Mouse (Mus musculus) MEL (cell line): Measurements from ENCODE around the gene D5Ertd579e. TPM values are rescaled to one million over a fixed set of nuclear protein-coding genes. Genes with fewer than 3 reads are reported as not detected.

Experiments
- DNase-seq: peaks from one replicate; pipeline ENCODE4 v3.0.0; 2011; ENCODE audit warnings: low read depth, low spot score
- H3K27ac ChIP-seq: 2 replicates; pipeline ENCODE4 v1.5.1; 2012; ENCODE audit warnings: low read depth, mild to moderate bottlenecking, control low read depth, low read length, moderate library complexity; ENCODE audit not compliant: control insufficient read depth
- H3K27me3 ChIP-seq, 2 experiments: fragments of 150-350 bp in 1 of 2; sonication (generic) in 1 of 2; 2 replicates each; pipeline ENCODE4 v1.6.1; 2012; ENCODE audit warnings: low read length in 2 of 2, mild to moderate bottlenecking in 2 of 2, improper control_type of control experiment in 1 of 2, moderate library complexity in 1 of 2; ENCODE audit not compliant: insufficient read depth in 2 of 2, control insufficient read depth in 1 of 2
- H3K36me3 ChIP-seq, 2 experiments: 2 replicates each; pipeline ENCODE4 v1.6.1; 2012 to 2014; ENCODE audit warnings: low read length in 2 of 2, improper control_type of control experiment in 1 of 2, inconsistent platforms in 1 of 2, mild to moderate bottlenecking in 1 of 2; ENCODE audit not compliant: insufficient read depth in 2 of 2, control insufficient read depth in 1 of 2
- H3K4me1 ChIP-seq, 2 experiments: fragments of 150-350 bp in 1 of 2; sonication (generic) in 1 of 2; 2 replicates each; pipeline ENCODE4 v1.6.1; 2012; ENCODE audit warnings: low read length in 2 of 2, improper control_type of control experiment in 1 of 2, mild to moderate bottlenecking in 1 of 2; ENCODE audit not compliant: insufficient read depth in 2 of 2, control insufficient read depth in 1 of 2
- H3K4me3 ChIP-seq, 2 experiments: fragments of 150-350 bp in 1 of 2; sonication (generic) in 1 of 2; 2 replicates each; pipeline ENCODE4 v1.5.1; 2012; ENCODE audit warnings: low read depth in 2 of 2, low read length in 2 of 2, mild to moderate bottlenecking in 2 of 2, moderate library complexity in 2 of 2, control low read depth in 1 of 2, improper control_type of control experiment in 1 of 2; ENCODE audit not compliant: control insufficient read depth in 1 of 2, insufficient read depth in 1 of 2
- H3K79me2 ChIP-seq: 2 replicates; pipeline ENCODE4 v1.6.1; 2012; ENCODE audit warnings: mild to moderate bottlenecking, low read length, moderate library complexity; ENCODE audit not compliant: control insufficient read depth, poor library complexity, insufficient read depth
- H3K9ac ChIP-seq: 2 replicates; pipeline ENCODE4 v1.6.1; 2012; ENCODE audit warnings: low read depth, mild to moderate bottlenecking, control low read depth, low read length, moderate library complexity; ENCODE audit not compliant: control insufficient read depth, poor library complexity, severe bottlenecking
- H3K9me3 ChIP-seq: fragments of 150-350 bp; sonication (generic); replicated peaks from 2 replicates; pipeline ENCODE4 v1.6.1; 2012; ENCODE audit warnings: mild to moderate bottlenecking, low read length, improper control_type of control experiment, moderate library complexity; ENCODE audit not compliant: insufficient read depth
- CHD1 ChIP-seq: IDR thresholded peaks from 2 replicates; pipeline ENCODE4 v1.6.1; 2012; ENCODE audit warnings: low read depth, mild to moderate bottlenecking, inconsistent platforms, low read length, improper control_type of control experiment
- CTCF ChIP-seq, 3 experiments: IDR thresholded peaks in 2 of 3; conservative IDR thresholded peaks in 1 of 3; 2 replicates each; pipeline ENCODE4 v1.5.1; 2011 to 2012; ENCODE audit warnings: low read length in 3 of 3, low read depth in 2 of 3, mild to moderate bottlenecking in 2 of 3, improper control_type of control experiment in 1 of 3, inconsistent platforms in 1 of 3, mixed read lengths in 1 of 3, moderate library complexity in 1 of 3; ENCODE audit not compliant: control insufficient read depth in 1 of 3, insufficient read depth in 1 of 3, poor library complexity in 1 of 3, severe bottlenecking in 1 of 3
- EP300 ChIP-seq, 2 experiments: IDR thresholded peaks; 2 replicates each; pipeline ENCODE4 v1.6.1; 2011; ENCODE audit warnings: improper control_type of control experiment in 2 of 2, low read length in 2 of 2, low read depth in 1 of 2, mild to moderate bottlenecking in 1 of 2
- ETS1 ChIP-seq: IDR thresholded peaks from 2 replicates; pipeline ENCODE4 v1.6.1; 2012; ENCODE audit warnings: low read depth, mild to moderate bottlenecking, inconsistent platforms, low read length, improper control_type of control experiment, moderate library complexity
- GABPA ChIP-seq: IDR thresholded peaks from 2 replicates; pipeline ENCODE4 v1.6.1; 2012; ENCODE audit warnings: low read depth, mild to moderate bottlenecking, inconsistent platforms, low read length, improper control_type of control experiment, moderate library complexity
- HCFC1 ChIP-seq: IDR thresholded peaks from 2 replicates; pipeline ENCODE4 v1.6.1; 2012; ENCODE audit warnings: low read depth, mild to moderate bottlenecking, inconsistent platforms, low read length, improper control_type of control experiment, moderate library complexity
- JUND ChIP-seq: IDR thresholded peaks from 2 replicates; pipeline ENCODE4 v1.6.1; 2011; ENCODE audit warnings: low read depth, mild to moderate bottlenecking, improper control_type of control experiment, low read length
- KAT2A ChIP-seq: conservative IDR thresholded peaks from 2 replicates; pipeline ENCODE4 v1.6.1; 2012; ENCODE audit warnings: low read depth, low read length, improper control_type of control experiment, inconsistent platforms
- MAX ChIP-seq: IDR thresholded peaks from 2 replicates; pipeline ENCODE4 v1.6.1; 2011; ENCODE audit warnings: low read length, improper control_type of control experiment
- MAZ ChIP-seq: IDR thresholded peaks from 2 replicates; pipeline ENCODE4 v1.6.1; 2012; ENCODE audit warnings: low read depth, mild to moderate bottlenecking, inconsistent platforms, low read length, improper control_type of control experiment
- MEF2A ChIP-seq: IDR thresholded peaks from 2 replicates; pipeline ENCODE4 v1.6.1; 2014; ENCODE audit warnings: low read depth, mild to moderate bottlenecking, inconsistent platforms, low read length, improper control_type of control experiment; ENCODE audit not compliant: poor library complexity, insufficient replicate concordance, severe bottlenecking; ENCODE audit errors: extremely low read depth
- MYB ChIP-seq: IDR thresholded peaks from 2 replicates; pipeline ENCODE4 v1.6.1; 2011; ENCODE audit warnings: mild to moderate bottlenecking, low read depth, low read length, improper control_type of control experiment
- MYC ChIP-seq: IDR thresholded peaks from 2 replicates; pipeline ENCODE4 v1.6.1; 2011; ENCODE audit warnings: low read depth, mild to moderate bottlenecking, low read length, improper control_type of control experiment, moderate library complexity
- POLR2AphosphoS2 ChIP-seq: IDR thresholded peaks from 2 replicates; pipeline ENCODE4 v1.6.1; 2011; ENCODE audit warnings: low read length, improper control_type of control experiment
- POLR2AphosphoS5 ChIP-seq: IDR thresholded peaks from 2 replicates; pipeline ENCODE4 v1.6.1; 2012; ENCODE audit warnings: low read depth, borderline replicate concordance, mild to moderate bottlenecking, inconsistent platforms, low read length, moderate library complexity, mixed read lengths
- RCOR1 ChIP-seq: IDR thresholded peaks from 2 replicates; pipeline ENCODE4 v1.6.1; 2012; ENCODE audit warnings: low read depth, mild to moderate bottlenecking, inconsistent platforms, low read length, improper control_type of control experiment
- TAL1 ChIP-seq: IDR thresholded peaks from 2 replicates; pipeline ENCODE4 v1.6.1; 2012; ENCODE audit warnings: mild to moderate bottlenecking, inconsistent platforms, low read length, moderate library complexity, mixed read lengths
- TCF12 ChIP-seq: IDR thresholded peaks from 2 replicates; pipeline ENCODE4 v1.6.1; 2014; ENCODE audit warnings: low read depth, mild to moderate bottlenecking, inconsistent platforms, low read length, improper control_type of control experiment, moderate library complexity
- ZC3H11A ChIP-seq: IDR thresholded peaks from 2 replicates; pipeline ENCODE4 v1.6.1; 2012; ENCODE audit warnings: low read depth, mild to moderate bottlenecking, inconsistent platforms, low read length, improper control_type of control experiment
- ZNF384 ChIP-seq: IDR thresholded peaks from 2 replicates; pipeline ENCODE4 v1.6.1; 2012; ENCODE audit warnings: low read depth, mild to moderate bottlenecking, inconsistent platforms, low read length, improper control_type of control experiment
- polyA plus RNA-seq, 2 experiments: library from polyadenylated mRNA; stranded (reverse) in 1 of 2; unstranded in 1 of 2; fragments of >175 nt in 1 of 2; fragments of >200 nt in 1 of 2; gene quantifications; 2 replicates each; pipeline versions ENCODE4 v1.2.1 to v1.2.4; 2012; ENCODE audit warnings: low replicate concordance in 2 of 2, low read depth in 1 of 2; ENCODE audit not compliant: insufficient read length in 2 of 2, insufficient read depth in 1 of 2, missing spikeins in 1 of 2
- total RNA-seq: library from RNA; depleted of rRNA; stranded (reverse); fragments of 300-350 nt; gene quantifications from 2 replicates; pipeline ENCODE4 v1.2.3, GENCODE M21; 2012

Gene D5Ertd579e
- total and polyA plus RNA-seq, 3 experiments: 15.9 to 31.1 TPM; not detected in 1

DNA sequence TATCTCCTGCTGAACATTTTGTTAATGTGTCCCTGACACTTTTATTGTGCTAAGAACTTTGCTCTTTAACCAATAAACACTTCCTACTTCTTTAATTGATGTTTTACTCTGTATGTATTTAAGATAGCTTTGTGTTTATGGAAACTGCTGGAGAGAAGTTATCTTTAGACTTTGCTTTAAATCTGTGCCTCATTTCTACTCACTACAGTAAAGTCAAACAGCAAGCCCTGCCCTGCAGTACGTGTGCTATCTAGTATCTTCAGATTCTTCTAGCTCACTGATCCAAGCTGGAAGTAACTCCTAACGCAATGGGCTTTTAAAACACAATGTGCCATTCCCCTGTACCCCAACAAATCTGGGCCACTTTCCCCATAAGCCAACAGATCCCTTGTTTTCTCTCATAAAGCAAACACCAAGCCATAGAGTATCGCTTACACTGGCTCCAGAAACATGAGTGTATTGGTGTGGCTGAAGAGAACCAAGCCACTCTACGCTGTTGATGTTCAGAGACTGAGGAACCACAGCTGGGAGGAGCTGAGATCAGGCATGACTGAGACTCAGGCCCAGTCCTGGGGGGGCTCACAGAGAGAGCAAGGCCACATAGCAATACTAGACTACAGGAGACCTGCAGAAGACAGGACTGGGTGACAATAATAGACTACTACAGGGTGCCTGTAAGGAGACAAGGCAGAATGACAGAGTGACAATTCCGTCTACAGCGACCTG, 136.2 kb downstream of the D5Ertd579e start:
- DNase-seq: no peak
- Histone ChIP-seq H3K4me3 (no peak overlapping the region), H3K9me3 (no peaks in the 10 kb centered on the region), H3K9ac (no peak overlapping the region), H3K36me3 (peaks cover 0 to 11% of the 10 kb centered on the region in 2 experiments; a peak in 2 of 4 replicates), H3K4me1 (peaks cover 0 to 13% of the 10 kb centered on the region in 2 experiments; a peak in 3 of 4 replicates), H3K79me2 (no peaks in the 10 kb centered on the region), H3K27me3 (no peaks in the 10 kb centered on the region), H3K27ac (no peak overlapping the region)
- TF ChIP-seq MYB (no peak), JUND (no peak)

DNA sequence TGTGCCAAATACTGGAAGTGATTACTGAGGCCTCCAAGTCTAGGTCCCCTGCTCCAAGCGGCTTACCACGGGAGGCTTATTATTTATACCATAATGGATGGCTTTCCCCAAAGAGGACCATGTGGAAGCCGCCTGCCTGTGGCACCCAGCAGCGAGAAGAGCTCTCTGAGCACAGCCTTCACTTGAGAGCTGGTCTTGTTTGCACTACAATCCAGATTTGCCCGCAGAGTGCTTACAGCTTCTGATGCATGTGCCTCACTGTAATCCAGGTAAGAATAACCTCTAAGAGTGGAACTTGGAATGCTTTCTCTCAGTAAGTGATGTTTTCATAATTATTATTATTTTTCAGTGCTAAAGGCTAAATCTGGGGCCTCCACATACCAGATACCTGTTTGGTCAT, 136.7 kb downstream of the D5Ertd579e start:
- H3K4me3 ChIP-seq: no peak overlapping the region
- peaks cover 0 to 13% of the 10 kb centered on the region in 2 experiments; a peak in 3 of 4 replicates for H3K4me1 ChIP-seq
- H3K36me3 ChIP-seq: peaks cover 0 to 8% of the 10 kb centered on the region in 2 experiments; a peak in 2 of 4 replicates
- H3K9me3 ChIP-seq: no peaks in the 10 kb centered on the region
- no peak for DNase-seq
- H3K9ac ChIP-seq: no peak overlapping the region
- no peaks in the 10 kb centered on the region for H3K27me3 ChIP-seq
- no peak overlapping the region for H3K27ac ChIP-seq
- H3K79me2 ChIP-seq: no peaks in the 10 kb centered on the region
- TF ChIP-seq HCFC1: no peak
- no peak for TF ChIP-seq CHD1
- TF ChIP-seq TAL1: no peak
- TF ChIP-seq POLR2AphosphoS5: no peak
- TF ChIP-seq POLR2AphosphoS2: no peak
- no peak for TF ChIP-seq ETS1
- no peak for TF ChIP-seq ZC3H11A
- TF ChIP-seq JUND: no peak
- TF ChIP-seq GABPA: no peak
- no peak for TF ChIP-seq MYC
- TF ChIP-seq MEF2A: no peak
- no peak for TF ChIP-seq CTCF (IDR thresholded peaks at IDR 0.05 in 2 of 3, conservative IDR thresholded peaks at IDR 0.05 in 1 of 3; ENCODE audit: control insufficient read depth in 1 of 3, insufficient read depth in 1 of 3, low read depth in 2 of 3, low read length in 3 of 3, poor library complexity in 1 of 3, severe bottlenecking in 1 of 3)
- TF ChIP-seq, all 39 proteins: peak for 0

DNA sequence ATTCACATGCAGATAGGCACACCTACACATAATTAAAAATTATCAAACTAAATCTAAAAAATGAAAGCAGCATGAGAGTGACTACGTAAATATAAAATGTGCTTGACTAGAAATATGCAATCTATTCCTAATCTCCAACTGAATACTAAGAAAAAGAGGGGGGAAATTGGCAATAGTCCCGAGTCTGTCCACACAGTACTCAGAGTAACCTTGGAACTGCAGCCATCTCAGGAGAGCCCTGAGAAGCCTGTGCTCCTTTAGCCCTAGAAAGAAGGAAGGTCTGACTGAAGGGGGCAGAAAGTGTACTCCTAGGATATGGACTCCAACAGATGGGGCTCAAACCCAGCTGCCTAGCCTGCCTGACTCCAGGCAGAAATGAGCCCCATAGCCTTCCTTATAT, 137.3 kb downstream of the D5Ertd579e start:
- Histone ChIP-seq H3K27me3 (no peaks in the 10 kb centered on the region), H3K36me3 (peaks cover 0 to 8% of the 10 kb centered on the region in 2 experiments; a peak in 2 of 4 replicates), H3K27ac (no peak overlapping the region)
- no peak for TF ChIP-seq TCF12
- TF ChIP-seq RCOR1: no peak
- TF ChIP-seq MAZ: no peak
- TF ChIP-seq EP300 (IDR thresholded peaks at IDR 0.05; ENCODE audit: low read depth in 1 of 2, low read length in 2 of 2): no peak
- TF ChIP-seq MAX: no peak
- TF ChIP-seq KAT2A: no peak
- no peak for TF ChIP-seq ZNF384
- TF ChIP-seq, all 39 proteins: peak for 0
- H3K9me3 ChIP-seq: no peaks in the 10 kb centered on the region
- no peak overlapping the region for H3K4me3 ChIP-seq
- H3K9ac ChIP-seq: no peak overlapping the region
- peaks cover 0 to 9% of the 10 kb centered on the region in 2 experiments; a peak in 3 of 4 replicates for H3K4me1 ChIP-seq
- no peak for DNase-seq
- H3K79me2 ChIP-seq: no peaks in the 10 kb centered on the region
